Mouse (Mus musculus) spleen, postnatal 4 days (tissue): ENCODE results near the gene Upk3a.
A peak's percentile ranks its signal among the peaks of the same experiment; 100 is the strongest.

Source experiments
- DNase-seq, 2 experiments: peaks; one replicate each; pipeline ENCODE4 v3.0.0; 2022; ENCODE audit warnings: low spot score in 2 of 2

The Upk3a gene

DNA sequence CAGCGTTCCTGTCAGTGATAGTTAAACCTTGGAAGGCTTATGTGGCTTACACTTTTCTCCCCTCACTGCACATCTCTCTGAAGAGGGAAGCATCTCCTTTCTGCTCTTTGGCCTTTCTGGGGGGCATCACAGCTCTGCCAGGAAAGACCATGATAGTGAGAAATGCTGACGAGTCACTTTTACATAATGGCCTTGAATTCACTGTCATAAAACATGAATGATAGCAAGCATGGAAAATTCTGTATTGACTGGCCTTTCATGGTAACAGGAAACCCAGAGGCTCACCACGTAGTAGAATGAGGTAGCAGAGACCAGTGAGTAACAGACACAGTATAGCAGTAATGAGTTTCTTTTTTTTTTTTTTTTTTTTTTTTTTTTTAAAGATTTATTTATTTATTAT, 37.2 kb downstream of the Upk3a start:
- DNase-seq, result no peak

DNA sequence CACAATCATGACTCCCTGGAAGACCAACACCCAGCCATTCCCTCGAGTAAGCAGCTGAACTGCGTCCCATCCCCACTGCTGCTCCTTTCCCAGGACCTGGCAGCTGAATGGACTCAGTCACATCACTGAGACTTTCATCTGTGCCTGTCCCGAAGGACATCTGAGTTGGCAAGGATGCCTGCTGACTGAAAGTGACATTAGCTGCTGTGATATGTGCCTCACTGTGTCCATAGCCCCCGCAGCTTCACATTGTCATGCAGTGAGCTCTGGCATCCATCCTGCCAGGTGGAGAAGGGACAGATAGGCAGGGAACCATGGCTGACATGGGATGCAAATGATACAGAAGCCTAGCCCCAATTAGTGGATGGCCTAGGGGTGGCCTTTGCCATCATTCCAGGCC, 38.2 kb downstream of the Upk3a start:
- no peak for DNase-seq

DNA sequence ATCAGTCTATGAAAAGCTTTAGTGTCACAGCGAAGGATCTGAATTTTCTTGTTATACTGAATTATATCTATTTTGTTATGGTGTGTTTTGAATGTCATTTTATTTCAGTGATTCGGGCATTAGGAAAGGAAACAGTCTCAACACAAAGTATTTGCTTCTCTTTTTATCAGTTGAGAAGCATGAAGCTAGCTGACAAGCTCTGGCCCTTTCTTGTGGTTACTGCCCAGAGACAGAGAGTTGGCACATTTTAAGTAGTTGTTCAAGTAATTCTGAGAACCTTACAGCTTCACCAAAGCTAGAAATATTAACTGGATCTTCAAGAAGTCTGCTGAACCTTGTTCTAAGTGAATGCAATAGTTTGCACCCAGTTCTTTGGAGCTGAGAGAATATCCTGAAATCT, 46.5 kb downstream of the Upk3a start:
- no peak for DNase-seq

DNA sequence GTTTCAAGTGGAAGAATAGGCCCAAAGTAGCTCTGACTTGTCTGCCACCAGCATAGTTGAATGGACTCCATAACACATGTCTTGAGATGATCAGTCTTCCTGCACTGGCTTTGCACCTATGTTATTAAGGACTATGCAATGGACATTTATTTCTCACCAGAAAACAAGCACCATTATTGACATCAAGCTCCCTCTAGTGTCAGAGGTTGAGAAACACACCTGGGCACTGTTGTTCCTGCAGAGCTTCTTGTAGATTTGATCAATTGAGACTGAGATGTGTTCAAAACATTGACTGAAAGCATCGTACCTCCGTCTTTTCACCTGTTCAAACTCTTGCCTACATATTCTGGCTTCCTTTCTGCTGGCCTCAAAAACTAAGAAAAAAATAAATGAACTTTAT, 53.6 kb downstream of the Upk3a start:
- DNase-seq, result peak in 1 of 2 experiments; percentile 33
